Mouse (Mus musculus) kidney, adult 2 months (tissue): Measurements from ENCODE around the gene Psmd2.

ENCODE experiments used
- CTCF ChIP-seq: fragments of 200-500 bp; conservative IDR thresholded peaks from 2 replicates; pipeline ENCODE4 v1.5.1; 2011; ENCODE audit warnings: low read depth, mild to moderate bottlenecking, control low read depth, low read length, moderate library complexity, mixed read lengths; ENCODE audit not compliant: insufficient read depth, insufficient read length
- POLR2A ChIP-seq: fragments of 200-500 bp; IDR thresholded peaks from one replicate; pipeline ENCODE4 v1.6.1; 2011; ENCODE audit warnings: low read depth, low read length, control low read depth

DNA sequence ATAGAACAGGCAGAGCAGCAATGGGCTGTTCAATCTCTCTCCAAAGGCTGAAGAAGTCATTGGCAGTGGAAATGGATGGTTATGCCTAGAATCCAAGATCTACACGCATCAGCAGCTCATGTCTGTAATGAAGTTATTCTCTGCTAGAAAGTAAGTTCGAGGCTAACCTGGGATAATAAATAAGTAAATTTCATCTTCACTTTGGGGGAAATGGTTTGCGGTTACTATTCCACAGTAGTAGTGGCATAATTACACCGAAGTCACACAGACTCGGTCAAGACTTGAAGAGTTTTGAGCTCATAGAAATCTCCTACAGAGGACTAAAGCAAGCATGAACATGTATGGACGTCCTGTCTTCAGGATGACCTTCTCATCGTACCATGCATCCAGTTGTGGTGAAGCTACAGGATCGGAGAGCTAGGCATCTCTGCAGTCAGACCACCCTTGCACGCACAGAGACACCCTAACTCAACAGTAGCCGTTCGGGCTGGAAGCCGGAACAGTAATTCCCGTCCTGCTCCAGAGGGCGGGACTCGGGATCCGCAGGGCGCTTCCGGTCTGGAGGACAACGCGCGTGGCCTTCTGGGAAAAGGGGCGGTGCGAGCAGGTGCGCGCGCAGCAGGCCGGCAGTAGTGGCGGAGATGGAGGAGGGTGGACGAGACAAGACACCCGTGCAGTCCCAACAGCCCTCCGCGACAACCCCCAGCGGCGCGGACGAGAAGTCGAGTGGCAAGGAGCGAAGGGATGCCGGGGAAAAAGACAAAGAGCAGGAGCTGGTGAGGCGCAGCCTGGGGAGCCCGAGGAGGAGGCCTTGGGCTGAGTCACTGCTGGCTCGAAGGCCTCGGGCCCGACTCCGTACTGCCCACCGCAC, at the start of gene Psmd2:
- TF ChIP-seq CTCF (no peak), POLR2A (peak; percentile 42)
